Mouse (Mus musculus): ENCODE results near the gene Erc2. TPM values are rescaled to one million over a fixed set of nuclear protein-coding genes. Genes with fewer than 3 reads are reported as not detected.

Gene Erc2
- polyA plus RNA-seq, 2 experiments, result 0.52 to 0.99 TPM

GRCm38 (mm10) chr14:27818986-27819385 is 196.8 kb downstream of the Erc2 start:
- Histone ChIP-seq H3K9me3 (ENCODE audit: control insufficient read depth, low read length) (no peaks in the 10 kb centered on the region), H3K27ac (no peak overlapping the region), H3K9ac (replicated peaks) (no peak overlapping the region), H3K27me3 (ENCODE audit: control insufficient read depth, insufficient read depth, low read length) (no peaks in the 10 kb centered on the region), H3K36me3 (replicated peaks; ENCODE audit: control insufficient read depth, insufficient read depth, low read depth) (no peaks in the 10 kb centered on the region), H3K4me1 (replicated peaks; ENCODE audit: control insufficient read depth in 2 of 2, insufficient read depth in 2 of 2, low read length in 1 of 2) (no peaks in the 10 kb centered on the region), H3K4me2 (ENCODE audit: low read depth) (no peak overlapping the region), H3K4me3 (ENCODE audit: insufficient read depth in 1 of 2, low read depth in 2 of 2, low read length in 2 of 2) (no peak overlapping the region)
- ATAC-seq (ENCODE audit: insufficient read depth), result no peak
- TF ChIP-seq EP300 (IDR thresholded peaks at IDR 0.05; ENCODE audit: low read depth) (no peak), CTCF (IDR thresholded peaks at IDR 0.05; ENCODE audit: low read depth) (no peak)
- WGBS (ENCODE audit: insufficient replicate concordance), result 73% methylated on average over 5 of the region's 5 CpGs
- no peak for DNase-seq (ENCODE audit: low read depth in 3 of 3, low spot score in 3 of 3)

- no peak overlapping the region for H3K4me2 ChIP-seq (ENCODE audit: low read depth)
- H3K36me3 ChIP-seq (replicated peaks; ENCODE audit: control insufficient read depth, insufficient read depth, low read depth), result no peaks in the 10 kb centered on the region
- H3K27ac ChIP-seq, result no peak overlapping the region
- ATAC-seq (ENCODE audit: insufficient read depth) (no peak), DNase-seq (ENCODE audit: low read depth in 3 of 3, low spot score in 3 of 3) (no peak)
- no peak overlapping the region for H3K9ac ChIP-seq (replicated peaks)
- H3K27me3 ChIP-seq (ENCODE audit: control insufficient read depth, insufficient read depth, low read length), result no peaks in the 10 kb centered on the region
- H3K9me3 ChIP-seq (ENCODE audit: control insufficient read depth, low read length), result no peaks in the 10 kb centered on the region
- H3K4me1 ChIP-seq (replicated peaks; ENCODE audit: control insufficient read depth in 2 of 2, insufficient read depth in 2 of 2, low read length in 1 of 2), result no peaks in the 10 kb centered on the region
- no peak for TF ChIP-seq CTCF (IDR thresholded peaks at IDR 0.05; ENCODE audit: low read depth)
- TF ChIP-seq EP300 (IDR thresholded peaks at IDR 0.05; ENCODE audit: low read depth), result no peak
- H3K4me3 ChIP-seq (ENCODE audit: insufficient read depth in 1 of 2, low read depth in 2 of 2, low read length in 2 of 2), result no peak overlapping the region
Observed at GRCm38 (mm10) chr14:27821801-27822200, 199.6 kb downstream of the Erc2 start.

DNA sequence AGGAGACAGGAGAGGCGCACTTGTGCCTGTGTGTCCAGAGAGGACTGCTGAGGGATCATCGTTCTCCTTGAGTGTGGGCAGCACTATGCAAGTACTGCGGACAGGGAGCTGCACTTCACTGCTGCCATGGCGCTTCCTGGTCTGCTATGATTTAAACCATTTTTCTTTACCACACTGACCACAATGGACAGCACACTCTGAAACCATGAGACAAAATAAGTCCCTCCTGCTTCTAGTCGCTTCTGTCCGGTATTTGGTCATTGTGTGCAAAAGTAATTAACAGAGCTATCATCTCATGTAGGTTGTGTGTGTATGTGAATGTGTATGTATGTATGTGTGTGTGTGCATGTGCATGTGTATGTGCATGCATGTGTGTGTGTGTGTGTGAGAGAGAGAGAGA is 200.3 kb downstream of the Erc2 start:
- H3K4me2 ChIP-seq (ENCODE audit: low read depth), result no peak overlapping the region
- DNase-seq (ENCODE audit: low read depth in 3 of 3, low spot score in 3 of 3) (no peak), ATAC-seq (ENCODE audit: insufficient read depth) (no peak)
- no peaks in the 10 kb centered on the region for H3K27me3 ChIP-seq (ENCODE audit: control insufficient read depth, insufficient read depth, low read length)
- H3K9me3 ChIP-seq (ENCODE audit: control insufficient read depth, low read length), result no peaks in the 10 kb centered on the region
- H3K4me3 ChIP-seq (ENCODE audit: insufficient read depth in 1 of 2, low read depth in 2 of 2, low read length in 2 of 2), result no peak overlapping the region
- no peaks in the 10 kb centered on the region for H3K36me3 ChIP-seq (replicated peaks; ENCODE audit: control insufficient read depth, insufficient read depth, low read depth)
- WGBS (ENCODE audit: insufficient replicate concordance), result 57% methylated on average over 6 of the region's 6 CpGs
- H3K4me1 ChIP-seq (replicated peaks; ENCODE audit: control insufficient read depth in 2 of 2, insufficient read depth in 2 of 2, low read length in 1 of 2), result no peaks in the 10 kb centered on the region
- H3K27ac ChIP-seq, result no peak overlapping the region
- H3K9ac ChIP-seq (replicated peaks), result no peak overlapping the region
- TF ChIP-seq CTCF (IDR thresholded peaks at IDR 0.05; ENCODE audit: low read depth), result no peak
- TF ChIP-seq EP300 (IDR thresholded peaks at IDR 0.05; ENCODE audit: low read depth), result no peak

GRCm38 (mm10) chr14:27823048-27823447 is 200.8 kb downstream of the Erc2 start:
- TF ChIP-seq EP300 (IDR thresholded peaks at IDR 0.05; ENCODE audit: low read depth) (no peak), CTCF (IDR thresholded peaks at IDR 0.05; ENCODE audit: low read depth) (no peak)
- H3K27ac ChIP-seq, result no peak overlapping the region
- WGBS (ENCODE audit: insufficient replicate concordance), result 30% methylated on average over 3 of the region's 3 CpGs
- no peak overlapping the region for H3K9ac ChIP-seq (replicated peaks)
- ATAC-seq (ENCODE audit: insufficient read depth) (no peak), DNase-seq (ENCODE audit: low read depth in 3 of 3, low spot score in 3 of 3) (no peak)
- no peak overlapping the region for H3K4me3 ChIP-seq (ENCODE audit: insufficient read depth in 1 of 2, low read depth in 2 of 2, low read length in 2 of 2)
- no peaks in the 10 kb centered on the region for H3K27me3 ChIP-seq (ENCODE audit: control insufficient read depth, insufficient read depth, low read length)
- H3K36me3 ChIP-seq (replicated peaks; ENCODE audit: control insufficient read depth, insufficient read depth, low read depth), result no peaks in the 10 kb centered on the region
- H3K4me1 ChIP-seq (replicated peaks; ENCODE audit: control insufficient read depth in 2 of 2, insufficient read depth in 2 of 2, low read length in 1 of 2), result no peaks in the 10 kb centered on the region
- no peak overlapping the region for H3K4me2 ChIP-seq (ENCODE audit: low read depth)
- no peaks in the 10 kb centered on the region for H3K9me3 ChIP-seq (ENCODE audit: control insufficient read depth, low read length)

- Histone ChIP-seq H3K36me3 (replicated peaks; ENCODE audit: control insufficient read depth, insufficient read depth, low read depth) (no peaks in the 10 kb centered on the region), H3K27ac (no peak overlapping the region), H3K9ac (replicated peaks) (no peak overlapping the region), H3K9me3 (ENCODE audit: control insufficient read depth, low read length) (no peaks in the 10 kb centered on the region), H3K4me1 (replicated peaks; ENCODE audit: control insufficient read depth in 2 of 2, insufficient read depth in 2 of 2, low read length in 1 of 2) (no peaks in the 10 kb centered on the region), H3K27me3 (ENCODE audit: control insufficient read depth, insufficient read depth, low read length) (no peaks in the 10 kb centered on the region), H3K4me3 (ENCODE audit: insufficient read depth in 1 of 2, low read depth in 2 of 2, low read length in 2 of 2) (no peak overlapping the region), H3K4me2 (ENCODE audit: low read depth) (no peak overlapping the region)
- no peak for DNase-seq (ENCODE audit: low read depth in 3 of 3, low spot score in 3 of 3)
- TF ChIP-seq EP300 (IDR thresholded peaks at IDR 0.05; ENCODE audit: low read depth), result no peak
- no peak for TF ChIP-seq CTCF (IDR thresholded peaks at IDR 0.05; ENCODE audit: low read depth)
- ATAC-seq (ENCODE audit: insufficient read depth), result no peak
- WGBS (ENCODE audit: insufficient replicate concordance), result 57% methylated on average over 6 of the region's 6 CpGs
Observed at GRCm38 (mm10) chr14:27823897-27824296, 201.7 kb downstream of the Erc2 start.

Measured in liver, embryonic 14.5 days (tissue).